Mouse (Mus musculus) NIH3T3 (cell line): ENCODE results near the gene Sppl2b.

Experiments
- DNase-seq: peaks from one replicate; pipeline ENCODE4 v3.0.0-alpha.2; 2012; ENCODE audit warnings: low read depth

Sppl2b gene

DNA sequence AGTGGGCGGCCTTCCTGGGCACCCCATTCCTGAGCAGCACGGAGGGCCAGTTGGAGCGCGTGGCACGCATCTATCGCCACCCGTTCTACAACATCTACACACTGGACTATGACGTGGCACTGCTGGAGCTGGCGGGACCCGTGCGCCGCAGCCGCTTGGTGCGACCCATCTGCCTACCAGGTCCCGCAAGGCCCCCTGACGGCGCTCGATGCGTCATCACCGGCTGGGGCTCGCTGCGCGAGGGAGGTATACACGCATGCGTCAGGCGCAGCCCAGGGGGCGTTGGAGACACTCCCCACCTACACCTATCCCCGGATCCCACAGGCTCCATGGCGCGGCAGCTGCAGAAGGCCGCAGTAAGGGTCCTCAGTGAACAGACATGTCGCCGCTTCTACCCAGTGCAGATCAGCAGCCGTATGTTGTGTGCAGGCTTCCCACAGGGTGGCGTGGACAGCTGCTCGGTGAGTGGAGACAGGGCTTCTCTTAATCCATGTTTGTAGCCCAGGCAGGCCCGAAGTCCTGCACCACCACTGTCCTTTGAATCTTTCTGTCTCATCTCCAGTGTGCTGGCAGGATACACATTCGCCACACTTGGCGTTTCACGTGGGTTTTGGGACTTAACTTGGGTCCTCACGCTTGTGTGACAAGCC is 42.9 kb downstream of the Sppl2b start:
- DNase-seq = no peak

DNA sequence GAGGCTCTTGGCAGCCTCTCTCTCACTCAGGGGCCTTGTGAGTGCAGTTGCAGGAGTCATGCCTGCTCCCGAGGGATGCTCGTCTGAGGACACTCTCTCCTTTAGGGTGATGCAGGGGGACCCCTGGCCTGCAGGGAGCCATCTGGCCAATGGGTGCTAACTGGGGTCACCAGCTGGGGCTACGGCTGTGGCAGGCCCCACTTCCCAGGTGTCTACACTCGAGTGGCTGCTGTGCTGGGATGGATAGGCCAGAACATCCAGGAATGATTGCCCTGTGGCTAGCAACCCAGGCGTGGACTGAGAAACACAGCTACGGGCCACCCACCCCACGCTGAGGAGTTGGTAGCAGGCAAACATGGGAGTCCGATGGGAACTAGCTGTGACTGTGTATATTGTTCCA is 44.0 kb downstream of the Sppl2b start:
- DNase-seq = no peak

DNA sequence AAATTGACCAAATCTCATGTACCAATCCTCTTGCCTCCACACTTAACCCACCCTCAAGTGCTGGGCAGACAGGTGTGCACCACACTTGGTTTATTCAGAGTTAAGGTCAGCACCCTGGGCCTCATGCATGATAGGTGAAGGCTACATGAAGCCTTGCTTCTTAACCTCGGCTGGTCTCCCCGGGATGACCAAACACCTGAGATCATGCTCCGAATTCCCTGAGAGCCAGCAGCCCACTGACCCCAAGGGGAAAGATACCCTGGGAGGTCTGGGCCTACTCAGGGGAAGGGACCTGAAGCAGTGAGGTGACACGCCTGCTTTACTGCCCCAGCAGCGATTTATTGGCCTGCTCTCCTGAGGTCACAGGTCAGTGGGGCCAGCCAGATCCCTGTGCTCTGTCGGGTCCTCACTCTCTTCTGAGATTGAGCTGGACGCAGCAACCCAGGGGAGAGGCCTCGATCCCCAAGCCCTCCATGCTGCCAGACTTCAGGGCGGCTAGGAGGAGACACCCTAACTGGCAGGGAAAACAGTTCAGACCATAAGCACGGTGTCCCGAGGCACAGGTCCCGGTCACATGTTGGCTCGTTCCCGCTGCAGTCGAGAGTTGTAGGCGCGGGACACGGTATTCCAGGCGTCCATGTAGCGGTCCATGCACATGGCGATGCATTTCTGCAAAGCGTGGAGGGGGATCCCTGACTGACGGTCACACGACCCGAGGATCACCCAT is 44.7 kb downstream of the Sppl2b start:
- DNase-seq = no peak

DNA sequence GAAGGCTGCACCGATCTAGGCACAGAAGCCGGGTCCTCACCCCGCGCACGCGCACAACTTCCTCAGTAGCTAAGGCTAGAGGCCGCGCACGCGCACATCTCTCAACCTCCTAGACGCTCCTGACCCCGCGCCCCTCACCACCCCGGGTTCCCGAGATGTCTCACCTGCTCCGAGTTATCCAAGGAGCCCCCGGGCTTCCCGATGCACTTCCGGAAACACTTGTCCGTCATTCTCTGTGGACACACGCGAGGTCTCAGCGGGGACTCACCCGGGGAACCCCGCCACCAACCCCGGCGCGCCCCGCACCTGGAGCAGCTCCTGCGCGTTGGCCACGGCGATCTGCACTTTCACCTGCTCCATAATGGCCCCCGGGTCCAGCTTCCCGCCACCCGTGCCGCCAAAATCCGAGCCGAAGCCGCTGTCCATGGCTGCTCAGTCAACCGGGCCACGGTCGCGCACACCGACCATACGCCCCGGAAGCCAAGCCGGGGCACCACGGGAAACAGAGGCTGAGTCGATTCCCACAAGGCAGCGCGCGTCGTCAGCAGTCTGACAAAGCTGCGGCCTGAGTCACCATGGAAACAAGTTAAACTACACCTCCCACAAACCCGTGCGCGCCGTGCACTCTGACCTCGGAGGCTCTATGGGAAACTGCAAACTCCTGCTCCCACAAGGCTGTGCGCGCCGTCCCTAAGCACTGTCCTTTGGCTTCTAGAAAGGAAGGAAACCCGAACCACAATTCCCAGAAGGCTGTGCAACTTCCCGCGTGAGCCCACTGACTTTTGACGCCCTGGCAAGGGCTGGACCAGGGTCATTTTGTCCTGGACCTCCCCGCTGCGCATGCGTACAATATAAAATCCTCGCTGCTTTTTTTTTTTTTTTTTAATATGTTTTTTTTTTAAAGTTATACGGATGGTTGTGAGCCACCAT is 45.5 kb downstream of the Sppl2b start, which contains the start of gene Timm13:
Gene Timm13, minus strand, starts transcription at position 652 of the 930 bp plus-strand sequence.
- DNase-seq = peak; percentile 100

DNA sequence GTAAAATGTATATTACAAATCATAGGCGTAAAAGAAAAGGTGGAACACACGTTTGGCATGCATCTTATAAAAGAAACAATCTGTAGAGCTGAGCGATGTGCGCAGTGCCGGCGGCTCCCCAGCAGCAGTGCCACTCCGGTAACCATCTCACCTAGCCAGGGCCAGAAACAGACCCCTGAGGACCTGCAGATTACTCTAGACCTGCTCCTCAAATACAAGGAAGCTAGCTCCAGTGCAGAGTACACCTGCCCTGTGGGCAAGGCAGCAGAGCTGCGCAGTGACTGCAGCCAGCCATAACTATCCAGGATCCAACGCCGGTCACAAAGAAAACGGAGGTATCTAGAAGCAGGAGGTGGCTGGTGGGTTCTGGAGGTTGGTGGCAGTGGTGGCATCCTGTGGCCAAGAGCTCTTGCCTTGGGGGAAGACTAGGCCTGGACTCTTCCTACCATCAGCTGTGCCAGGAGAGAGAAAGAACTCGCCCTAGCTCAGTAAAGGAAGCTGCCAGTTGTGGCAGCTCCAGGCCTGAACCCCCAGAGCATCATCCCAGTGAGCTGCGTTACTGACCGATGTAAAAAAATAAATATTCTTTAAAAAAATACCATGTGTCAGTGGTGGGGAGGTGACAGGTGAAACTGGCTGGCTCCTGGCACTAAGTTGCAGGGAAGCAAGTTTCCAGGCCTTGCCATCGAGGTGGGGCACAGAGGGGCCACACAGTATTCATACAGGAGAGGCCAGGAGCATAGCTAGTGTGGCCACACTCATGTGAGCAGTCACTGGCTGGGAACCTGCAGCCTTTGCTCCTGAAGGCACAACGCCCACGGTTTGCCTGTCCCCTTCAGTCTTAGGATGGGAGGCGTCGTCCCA is 46.6 kb downstream of the Sppl2b start:
- no peak for DNase-seq

DNA sequence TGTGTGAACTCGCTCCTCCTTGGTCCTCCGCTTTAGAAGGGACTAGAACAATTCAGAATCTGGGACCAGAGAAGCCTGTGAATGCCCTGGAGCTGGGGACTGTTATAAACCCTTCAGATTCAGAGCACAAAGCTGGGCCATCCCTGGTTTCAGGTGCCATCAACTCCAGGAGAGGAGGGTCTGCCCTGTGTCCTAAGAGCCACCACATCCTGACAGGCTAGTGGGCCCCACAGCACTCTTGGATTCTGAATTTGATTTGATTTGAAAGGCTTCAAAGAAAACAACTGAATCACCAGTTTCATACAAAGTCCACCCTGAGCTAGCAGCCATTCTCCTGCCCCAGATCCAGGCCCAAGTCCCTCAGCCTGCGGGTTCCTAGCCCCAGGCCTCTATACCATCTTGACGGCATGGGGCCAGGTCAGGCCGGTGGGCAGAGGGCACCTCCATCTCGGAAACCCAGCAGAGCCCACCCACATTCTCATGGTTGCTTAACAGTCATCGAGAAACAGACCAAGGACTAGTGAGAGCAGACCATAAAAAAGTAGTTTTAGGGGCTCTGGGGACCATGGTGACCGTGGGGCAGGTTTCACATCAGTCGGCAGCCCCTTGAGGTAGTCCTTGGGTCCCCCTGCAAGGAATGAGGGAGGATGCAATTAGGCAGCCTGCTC is 47.3 kb downstream of the Sppl2b start:
- DNase-seq = no peak

DNA sequence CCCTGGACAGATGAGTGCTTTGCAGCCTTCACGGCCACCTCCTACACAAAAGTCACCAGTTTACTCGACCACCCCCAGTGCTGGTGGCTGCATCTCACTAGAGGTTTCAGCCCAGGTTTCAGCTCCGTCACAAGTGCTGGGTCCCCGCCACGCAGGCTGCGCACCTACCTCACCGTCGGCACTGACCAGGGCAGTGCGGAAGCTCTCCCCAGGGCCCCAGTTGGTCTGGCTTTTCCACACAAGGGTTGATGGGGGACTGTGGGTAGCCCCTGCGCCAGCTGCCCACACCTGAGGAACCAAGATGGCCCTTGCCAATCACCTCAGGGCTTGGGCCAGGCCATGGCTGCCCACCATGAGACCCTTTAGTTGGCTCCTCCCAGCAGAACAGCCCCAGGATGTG is 48.2 kb downstream of the Sppl2b start:
- no peak for DNase-seq

DNA sequence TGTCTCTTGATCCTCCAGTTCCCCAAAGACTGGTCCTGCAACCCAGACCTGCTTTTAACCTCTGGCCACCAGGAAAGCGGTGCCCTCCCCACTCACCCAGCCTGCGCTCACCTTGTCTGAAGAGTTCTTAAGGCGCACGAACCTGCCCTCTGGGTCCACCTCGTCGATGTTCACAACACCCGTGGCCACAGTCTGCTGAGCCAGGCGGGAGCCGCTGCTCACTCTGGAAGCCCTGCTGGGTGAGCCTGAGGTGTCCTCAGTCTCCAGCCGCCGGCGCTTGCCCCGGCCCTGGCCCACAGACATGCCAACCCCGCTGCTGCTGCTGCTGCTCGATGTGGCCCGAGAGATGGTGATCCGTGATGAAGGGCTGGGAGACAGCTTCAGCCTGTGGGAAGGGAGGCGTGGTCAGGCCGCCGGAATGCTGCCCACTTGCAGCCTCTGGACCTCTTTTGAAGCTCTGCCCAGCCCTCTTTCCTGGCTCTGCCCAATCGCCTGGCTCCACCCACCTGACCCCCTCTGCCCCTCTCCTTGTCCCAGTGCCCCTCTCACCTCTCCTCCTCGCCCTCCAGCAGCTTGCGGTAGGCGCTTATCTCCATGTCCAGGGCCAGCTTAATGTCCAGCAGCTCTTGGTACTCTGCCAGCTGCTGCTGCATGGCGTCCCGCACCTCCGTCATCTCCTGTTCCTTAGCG is 49.1 kb downstream of the Sppl2b start:
- no peak for DNase-seq

DNA sequence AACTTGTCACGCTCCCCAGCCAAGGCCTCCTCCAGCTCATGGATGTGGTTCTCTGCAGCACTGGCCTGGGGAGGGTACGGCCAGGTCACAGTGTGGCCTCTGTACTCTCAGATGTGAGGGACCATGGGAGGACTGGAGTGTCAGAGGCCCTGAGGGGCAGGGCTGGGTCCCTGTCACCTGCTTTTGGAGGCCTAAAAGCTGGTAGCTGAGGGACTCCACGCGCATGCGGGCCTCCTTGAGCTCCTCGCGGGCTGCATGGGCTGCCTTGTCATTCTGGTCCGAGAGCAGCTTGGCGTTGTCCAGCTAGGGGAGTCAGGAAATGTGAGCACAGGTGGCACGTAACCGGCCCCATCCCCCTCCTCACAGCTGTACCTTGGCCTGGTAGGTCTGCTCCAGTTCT is 49.6 kb downstream of the Sppl2b start:
- no peak for DNase-seq

DNA sequence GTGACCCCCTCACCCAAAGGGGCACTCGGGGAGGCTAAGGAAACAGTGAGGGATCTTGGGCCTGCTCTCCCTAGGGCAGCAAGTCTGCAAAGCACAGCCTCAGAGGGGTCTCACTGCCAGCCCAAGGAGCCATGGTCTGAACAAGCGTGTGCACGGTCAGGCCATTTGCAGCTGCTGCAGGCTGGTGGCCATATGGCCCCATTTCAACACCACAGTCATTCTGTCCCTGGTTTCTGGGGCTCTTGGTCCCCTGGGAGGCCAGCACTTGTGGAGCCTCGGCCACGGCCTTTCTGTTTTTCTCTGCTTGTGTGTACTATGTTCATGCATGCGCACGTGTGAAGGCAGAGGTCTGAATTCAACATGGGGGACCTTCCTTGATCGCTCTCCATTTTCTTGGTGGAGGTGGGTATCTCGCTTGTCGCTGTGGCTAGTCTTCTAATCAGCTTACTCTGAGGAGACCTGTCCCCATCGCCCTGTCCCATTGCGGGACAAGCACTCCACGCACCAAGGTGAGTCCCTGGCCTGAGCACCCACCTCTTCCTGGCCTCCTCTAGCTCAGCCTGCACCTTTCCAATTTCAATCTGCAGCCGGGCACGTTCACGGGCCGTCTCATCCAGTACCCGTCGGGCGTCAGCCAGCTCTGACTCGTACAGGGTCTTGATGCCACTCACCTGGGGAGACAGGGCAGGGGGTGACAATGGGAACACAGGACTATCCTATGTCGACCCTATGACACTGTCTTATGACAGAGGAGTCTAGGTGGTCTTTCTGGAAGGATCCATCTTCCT is 54.5 kb downstream of the Sppl2b start:
- DNase-seq = no peak

DNA sequence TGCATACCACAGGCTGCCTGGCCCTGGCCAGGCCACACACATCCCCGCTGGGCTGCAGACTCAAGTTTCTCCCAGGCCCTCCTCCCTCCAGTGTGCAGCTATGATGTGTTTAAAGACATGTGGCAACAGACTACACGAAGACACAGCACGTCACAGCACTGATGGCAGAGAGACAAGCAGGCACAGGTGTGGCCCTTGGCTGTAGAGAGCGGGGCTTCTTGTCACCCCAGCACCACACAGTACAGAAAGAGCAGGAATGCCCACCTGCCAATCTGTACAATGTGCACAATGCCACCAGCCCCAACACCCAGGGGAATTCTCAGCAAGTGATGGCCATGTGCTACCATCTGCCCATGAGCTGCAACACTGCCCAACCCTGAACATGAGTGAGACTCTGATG is 56.3 kb downstream of the Sppl2b start:
- DNase-seq = no peak

DNA sequence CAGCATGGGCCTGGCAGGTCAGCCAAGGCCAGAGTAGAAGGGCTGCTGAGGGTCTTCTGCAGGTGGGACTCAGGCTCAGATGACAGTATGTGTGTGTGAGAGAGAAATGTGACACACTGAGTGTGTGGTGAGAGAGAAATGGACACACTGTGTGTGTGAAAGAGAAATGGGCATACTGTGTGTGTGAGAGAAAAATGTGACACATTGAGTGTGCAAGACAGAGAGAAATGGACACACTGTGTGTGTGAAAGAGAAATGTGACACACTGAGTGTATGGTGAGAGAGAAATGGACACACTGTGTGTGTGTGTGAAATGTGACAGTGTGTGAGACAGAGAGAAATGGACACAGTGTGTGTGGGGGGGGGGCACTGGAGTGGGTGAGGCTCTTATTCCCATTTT is 56.8 kb downstream of the Sppl2b start:
- no peak for DNase-seq

DNA sequence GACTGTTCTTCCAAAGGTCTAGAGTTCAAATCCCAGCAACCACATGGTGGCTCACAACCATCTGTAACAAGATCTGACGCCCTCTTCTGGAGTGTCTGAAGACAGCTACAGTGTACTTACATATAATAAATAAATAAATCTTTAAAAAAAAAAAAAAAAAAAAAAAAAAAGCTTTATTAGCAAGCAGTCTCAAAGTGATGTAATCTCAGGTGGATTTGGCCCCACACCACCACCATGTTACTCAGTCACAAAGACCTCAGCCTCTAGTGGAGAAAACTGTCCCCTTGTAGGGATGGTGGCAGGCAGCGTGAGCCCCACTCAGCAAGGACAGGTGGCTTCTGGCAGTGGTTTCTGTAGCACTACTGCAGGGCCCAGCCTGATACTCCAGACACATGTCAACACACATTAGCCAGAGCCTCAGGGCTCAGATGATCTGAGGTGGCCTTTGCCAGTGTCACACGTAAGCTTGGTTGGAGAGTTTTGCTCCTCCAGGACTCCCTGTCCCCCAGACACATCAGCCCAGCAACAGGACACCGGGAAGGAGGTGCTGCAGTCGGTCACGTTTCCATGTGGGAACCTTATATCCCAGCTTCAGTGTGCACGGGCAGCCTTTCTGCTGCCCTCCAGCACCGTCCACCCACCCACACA is 58.4 kb downstream of the Sppl2b start:
- DNase-seq = no peak

DNA sequence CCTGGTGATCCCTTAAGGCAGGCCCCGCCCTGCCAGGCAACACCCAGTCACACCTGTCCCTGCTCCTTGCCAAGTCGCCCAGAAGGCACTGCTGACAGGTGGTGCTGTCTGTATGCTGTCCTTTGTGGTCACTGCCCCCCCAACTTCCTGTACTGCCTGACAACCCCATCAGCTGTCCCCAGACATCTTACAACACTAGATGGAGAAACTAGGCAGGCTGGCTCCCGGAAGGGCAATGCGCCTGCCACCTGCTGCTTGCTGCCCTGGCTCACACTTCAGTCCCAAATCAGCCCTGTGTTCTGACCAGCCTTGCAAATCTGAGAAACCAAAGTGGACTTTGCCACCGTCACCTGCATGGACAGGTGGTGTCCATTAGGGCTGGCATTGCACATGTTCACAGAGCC is 59.2 kb downstream of the Sppl2b start:
- DNase-seq = no peak

DNA sequence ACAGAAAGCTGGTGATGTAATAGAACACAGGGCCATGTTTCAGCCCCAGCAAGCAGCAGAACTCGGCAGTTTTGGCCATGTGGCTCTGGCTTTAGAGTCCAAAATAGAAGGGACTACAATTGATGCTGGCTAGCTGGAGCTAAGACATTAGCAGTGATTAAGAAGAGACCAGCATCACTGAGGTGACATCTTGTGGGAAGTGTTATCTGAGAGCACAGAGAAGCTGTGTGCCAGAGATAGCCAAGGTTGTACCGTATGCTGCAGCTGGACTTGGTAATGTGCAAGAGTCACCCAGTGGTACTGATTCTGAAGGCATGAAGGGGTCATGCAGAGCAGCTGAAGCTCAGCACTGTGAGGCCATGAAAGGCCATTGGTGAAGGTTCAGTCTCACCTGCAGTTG is 60.2 kb downstream of the Sppl2b start:
- no peak for DNase-seq

DNA sequence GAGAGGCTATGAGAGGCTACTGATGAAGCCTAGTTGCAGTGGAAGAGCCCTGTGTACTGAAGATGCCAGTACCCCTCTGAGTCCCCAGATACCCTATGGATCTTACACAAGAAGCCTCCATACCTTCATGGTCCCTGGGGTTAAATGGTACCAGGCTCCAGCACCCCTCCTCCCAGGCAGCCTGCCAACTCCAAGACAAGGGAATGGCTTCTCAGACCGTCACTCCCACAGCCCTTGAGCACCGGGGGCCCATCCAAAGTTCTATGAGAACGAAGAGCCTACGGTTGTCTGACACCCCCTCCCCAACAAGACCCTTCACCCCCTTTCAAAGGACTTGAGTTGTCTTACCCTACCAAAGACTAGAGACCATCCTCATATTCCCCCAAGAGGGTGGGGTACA is 60.7 kb downstream of the Sppl2b start:
- DNase-seq = no peak

DNA sequence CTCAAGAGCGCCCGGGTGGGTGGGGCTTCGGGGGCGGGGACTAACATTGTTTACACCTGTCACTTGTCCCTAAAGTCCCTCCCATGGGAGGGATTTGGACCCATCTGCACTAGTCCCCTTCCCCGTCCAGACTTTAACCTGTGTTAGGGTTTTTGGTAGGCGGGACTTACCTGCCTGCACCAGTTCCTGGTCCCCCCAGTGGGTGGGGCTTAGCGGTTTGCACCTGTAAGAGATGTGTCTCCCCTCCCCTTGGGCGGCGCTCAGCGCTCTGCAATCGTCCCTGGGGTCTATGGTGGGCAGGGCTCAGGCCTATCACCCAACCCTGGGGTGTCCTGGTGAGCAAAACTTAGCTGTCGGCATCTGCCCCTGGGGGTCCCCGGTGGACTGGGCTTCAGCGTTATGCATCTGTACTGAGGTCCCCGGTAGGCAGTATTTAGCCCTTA is 62.3 kb downstream of the Sppl2b start:
- no peak for DNase-seq

DNA sequence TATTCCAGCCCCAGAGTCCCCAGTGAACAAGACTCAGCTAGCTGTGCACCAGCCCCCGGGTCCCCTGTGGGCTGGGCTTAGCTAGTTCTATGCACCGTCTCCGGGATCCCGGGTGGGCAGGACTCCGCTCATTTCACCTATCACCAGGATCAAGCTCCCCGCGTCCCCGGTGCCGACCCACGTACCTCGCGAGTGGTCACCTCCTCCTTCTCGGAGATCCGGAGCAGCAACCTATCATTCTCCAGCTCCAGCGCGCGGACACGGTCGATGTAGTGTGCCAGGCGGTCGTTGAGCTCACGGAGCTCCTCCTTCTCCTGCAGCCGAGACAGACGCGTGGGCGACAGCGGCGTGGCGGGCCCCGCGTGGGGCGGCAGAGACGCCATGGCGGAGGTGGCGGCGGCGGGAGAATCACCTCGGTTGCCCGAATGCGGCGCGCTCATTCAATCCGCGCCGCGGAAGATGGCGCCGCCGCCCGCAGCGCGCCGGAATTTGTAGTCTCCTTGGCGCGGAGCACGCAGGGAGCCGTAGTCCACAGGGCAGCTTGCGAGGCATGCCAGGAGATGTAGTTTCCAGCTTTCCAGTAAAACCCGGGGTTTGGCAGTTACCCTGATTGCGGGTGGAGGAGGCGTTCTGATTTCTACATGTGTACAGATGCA is 62.8 kb downstream of the Sppl2b start, which contains the start of gene Lmnb2:
Gene Lmnb2, minus strand, starts transcription at position 467 of the 656 bp plus-strand sequence.
- peak; percentile 88 for DNase-seq
